In genomic region chr4:31367031-31367430, GRCm38 (mm10) we compare ENCODE assay signal across 16 mouse cellular contexts.
"Had no signal": no experiment of that assay in that cellular context is flagged by ENCODE, and none has a peak within 500 bp of the region (broad histone marks: within the 10 kb centered on the region; RNA-seq: fewer than 3 reads in every experiment).

No protein-coding gene starts in this region.

- H3K9ac ChIP-seq: kidney, embryonic 15.5 days; liver, embryonic 15.5 days; neural tube, embryonic 15.5 days had no signal

- DNase-seq: kidney, postnatal 14 days; lung, adult 2 months; lung, postnatal 14 days; right cerebral cortex, postnatal 4 days; spleen, adult 18-20 months; thymus, adult 18-20 months; thymus, postnatal 25 days had no signal

- H3K36me3 ChIP-seq: kidney, embryonic 15.5 days; limb, embryonic 10.5 days; liver, embryonic 15.5 days; neural tube, embryonic 15.5 days had no signal

- H3K4me1 ChIP-seq: kidney, embryonic 15.5 days; limb, embryonic 10.5 days; liver, embryonic 15.5 days; megakaryocyte, embryonic 14.5 days; neural tube, embryonic 15.5 days had no signal

- H3K27ac ChIP-seq: kidney, embryonic 15.5 days; limb, embryonic 10.5 days; liver, embryonic 15.5 days; macrophage; neural tube, embryonic 15.5 days had no signal

- H3K4me3 ChIP-seq: kidney, embryonic 15.5 days; limb, embryonic 10.5 days; liver, embryonic 15.5 days; megakaryocyte, embryonic 14.5 days; myocyte; neural tube, embryonic 15.5 days had no signal

- H3K27me3 ChIP-seq: kidney, embryonic 15.5 days; liver, embryonic 15.5 days; megakaryocyte, embryonic 14.5 days; neural tube, embryonic 15.5 days had no signal

- H3K4me2 ChIP-seq: kidney, embryonic 15.5 days; liver, embryonic 11.5 days; liver, embryonic 15.5 days; midbrain, embryonic 11.5 days; neural tube, embryonic 15.5 days had no signal

- H3K9me3 ChIP-seq: kidney, embryonic 15.5 days; limb, embryonic 10.5 days; liver, embryonic 15.5 days; neural tube, embryonic 15.5 days had no signal
